Mouse (Mus musculus): ENCODE measurements around the gene Rptn.

The Rptn gene

DNA sequence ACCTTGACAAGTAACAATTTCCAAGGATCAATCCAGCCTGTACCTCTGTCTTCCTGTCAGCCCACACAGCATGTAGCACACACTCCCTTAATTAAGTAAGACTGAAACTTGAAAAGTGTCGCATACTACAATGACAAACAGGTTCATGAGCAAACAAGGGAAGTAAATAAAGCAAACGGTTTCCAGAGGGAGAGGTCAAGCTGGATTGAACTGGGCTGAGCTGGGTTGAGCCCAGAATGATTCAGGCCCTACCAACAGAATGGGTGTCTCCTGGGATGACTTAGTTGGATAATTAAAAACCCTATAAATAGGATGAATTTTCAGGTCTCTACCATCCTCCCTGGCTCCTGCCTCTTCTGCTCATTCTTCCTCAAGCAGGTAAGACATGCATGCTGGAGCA, at the start of gene Rptn:
Gene Rptn (plus strand): TSS at position 334 of the 400 bp plus-strand sequence.
- no peak for DNase-seq

GRCm38 (mm10) chr3:93346896-93347295, 46.6 kb upstream of the Rptn start:
- DNase-seq = no peak

DNA sequence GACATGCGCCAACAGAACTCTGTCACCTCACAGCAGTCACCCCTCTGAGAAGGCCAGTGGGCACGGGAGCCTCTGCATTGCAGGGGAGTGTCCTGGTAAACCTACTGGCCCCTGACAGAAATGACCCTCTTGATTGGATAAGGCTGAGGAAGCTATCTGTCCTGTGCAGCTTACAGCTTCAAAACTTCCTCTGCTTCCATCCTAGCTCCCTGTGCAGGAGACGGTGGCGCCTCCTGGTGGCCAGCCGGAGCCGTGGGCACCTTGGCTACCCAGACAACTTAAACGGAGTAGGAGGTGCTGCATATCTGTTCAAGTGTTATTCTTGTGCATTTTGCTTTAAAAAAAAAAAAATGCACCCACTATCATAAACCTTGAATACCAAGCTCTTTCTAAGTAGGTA, 33.5 kb upstream of the Rptn start:
- DNase-seq = no peak

- DNase-seq = no peak
These were observed 31.4 kb upstream of the Rptn start for GRCm38 (mm10) chr3:93361933-93362574.

GRCm38 (mm10) chr3:93366966-93367575, 26.4 kb upstream of the Rptn start:
- no peak for DNase-seq

DNA sequence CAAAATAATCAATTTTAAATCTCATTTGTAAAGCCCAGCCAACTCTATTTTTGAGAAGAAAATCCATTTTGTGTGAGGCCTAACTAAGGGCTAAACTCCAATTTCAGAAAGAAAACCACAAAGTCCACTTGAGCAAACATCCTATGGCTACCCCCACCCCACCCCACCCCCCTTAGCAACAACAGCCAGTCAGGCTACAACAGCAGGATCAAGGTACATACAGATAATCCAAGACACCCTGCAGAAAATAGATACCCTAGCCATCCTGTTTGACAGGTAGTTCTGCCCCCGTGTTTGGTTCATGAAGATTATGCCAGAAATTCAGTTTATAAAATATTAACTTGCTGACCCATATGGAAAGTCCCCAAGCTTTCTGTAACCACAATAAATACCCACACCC, 25.3 kb upstream of the Rptn start:
- DNase-seq = no peak

GRCm38 (mm10) chr3:93373416-93373815, 20.1 kb upstream of the Rptn start:
- no peak for DNase-seq

DNA sequence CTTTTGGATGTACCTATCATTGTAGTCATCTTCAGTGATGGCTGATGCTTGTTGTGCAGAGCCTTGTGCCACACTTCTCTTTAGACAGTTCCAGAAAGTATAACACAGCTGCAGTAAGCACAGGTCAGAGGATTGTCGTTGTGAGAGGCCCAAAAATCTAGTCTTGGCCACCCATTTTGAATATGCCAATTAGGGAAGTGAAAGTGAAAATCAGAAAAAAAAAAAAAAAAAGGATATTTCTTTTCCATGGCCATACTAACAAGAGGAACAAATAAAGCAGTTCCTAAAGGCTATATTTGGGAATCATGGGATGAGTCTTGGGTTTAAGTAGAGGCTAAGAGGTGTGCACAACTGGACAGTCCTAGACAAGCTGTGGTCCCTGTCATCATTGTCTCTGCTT, 18.3 kb upstream of the Rptn start:
- DNase-seq = no peak

GRCm38 (mm10) chr3:93375601-93376000, 17.9 kb upstream of the Rptn start:
- no peak for DNase-seq

- DNase-seq = no peak
These were observed 15.4 kb upstream of the Rptn start for GRCm38 (mm10) chr3:93378146-93378545.

DNA sequence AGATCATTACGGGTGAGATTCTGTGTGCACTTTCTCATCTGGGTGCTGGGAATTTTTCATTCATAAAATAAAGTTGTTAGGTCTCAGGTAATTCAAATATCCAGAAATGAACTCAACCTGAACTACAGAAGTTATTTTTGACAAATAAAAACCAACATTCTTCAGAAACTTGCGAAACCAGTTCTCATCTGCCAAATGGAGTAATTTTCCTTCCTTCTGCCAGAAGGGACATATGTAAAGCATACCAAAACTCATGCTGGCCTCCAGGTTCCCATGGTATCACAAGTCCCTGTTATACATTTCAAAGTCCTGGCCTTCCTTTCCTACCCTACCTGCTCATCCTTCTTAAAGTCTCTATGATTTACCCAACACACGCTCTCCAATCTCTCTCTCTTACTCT, 10.4 kb downstream of the Rptn start:
- no peak for DNase-seq

- no peak for DNase-seq
These were observed 13.5 kb downstream of the Rptn start for GRCm38 (mm10) chr3:93406992-93407391.

DNA sequence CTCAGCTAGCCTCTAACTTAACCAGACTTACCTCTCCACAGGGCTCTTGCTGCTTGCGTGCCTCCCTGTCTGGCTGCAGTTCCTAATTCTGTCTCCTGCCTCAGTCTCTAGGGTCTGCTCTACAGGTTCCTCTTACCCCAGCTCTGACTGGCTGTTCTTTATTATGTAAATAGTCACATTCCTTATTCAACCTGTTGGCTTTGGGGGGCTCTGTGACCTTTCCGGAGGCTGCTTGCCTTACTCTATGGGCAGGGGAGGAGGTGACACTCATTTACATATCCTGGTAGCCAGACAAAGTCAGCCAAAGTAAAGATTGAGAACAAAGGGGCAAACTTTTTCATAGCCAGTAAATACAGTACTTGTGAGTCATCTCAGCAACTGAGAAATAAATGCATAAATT, 18.4 kb downstream of the Rptn start:
- DNase-seq = no peak

DNA sequence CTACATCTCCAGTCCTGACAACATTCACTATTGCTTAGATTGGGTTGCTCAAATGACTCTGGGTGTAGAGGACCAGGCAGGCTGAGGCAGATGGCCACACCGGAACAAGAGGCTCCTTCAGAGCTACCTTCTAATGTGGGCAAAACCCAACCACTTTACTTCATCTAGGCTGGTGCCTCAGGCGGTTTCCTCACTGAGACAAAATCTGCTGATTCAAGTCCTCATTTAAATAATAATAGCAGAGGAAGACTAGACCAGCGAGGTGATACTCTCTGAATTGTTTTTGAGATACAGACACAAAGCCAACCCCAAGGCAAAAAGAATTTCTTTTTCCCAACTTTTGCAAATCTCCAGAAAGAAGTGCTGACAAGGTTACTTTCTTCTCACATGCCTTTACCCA, 38.2 kb downstream of the Rptn start:
- no peak for DNase-seq

GRCm38 (mm10) chr3:93442030-93442429, 48.5 kb downstream of the Rptn start, which contains the start of gene Tchh:
TSS of gene Tchh (plus strand) at chr3:93442330.
- no peak for DNase-seq

DNA sequence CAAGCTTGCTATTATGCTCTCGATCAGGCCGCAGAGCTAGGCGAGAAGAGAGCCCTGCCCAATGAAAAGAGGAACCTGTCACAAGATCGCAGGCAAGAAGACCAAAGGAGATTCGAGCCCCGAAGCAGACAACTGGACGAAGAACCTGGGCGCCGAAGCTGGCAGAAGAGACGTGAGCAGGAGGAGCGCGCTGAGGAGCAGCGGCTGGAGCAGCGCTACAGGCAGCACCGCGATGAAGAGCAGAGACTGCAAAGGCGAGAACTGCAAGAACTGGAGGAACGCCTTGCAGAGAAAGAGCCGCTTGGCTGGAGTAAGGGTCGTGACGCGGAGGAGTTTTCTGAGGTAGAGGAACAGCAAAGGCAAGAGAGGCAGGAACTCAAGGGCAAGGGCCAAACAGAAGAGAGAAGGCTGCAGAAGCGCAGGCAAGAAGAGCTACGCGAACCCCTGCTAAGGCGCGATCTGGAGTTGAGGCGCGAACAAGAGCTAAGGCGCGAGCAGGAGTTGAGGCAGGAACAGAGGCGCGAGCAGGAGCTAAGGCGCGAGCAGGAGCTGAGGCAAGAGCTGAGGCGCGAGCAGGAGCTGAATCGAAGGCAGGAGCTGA, 50.1 kb downstream of the Rptn start:
- DNase-seq = peak; percentile 89

- DNase-seq = peak; percentile 96
These were observed 51.1 kb downstream of the Rptn start for GRCm38 (mm10) chr3:93444343-93445164.

DNA sequence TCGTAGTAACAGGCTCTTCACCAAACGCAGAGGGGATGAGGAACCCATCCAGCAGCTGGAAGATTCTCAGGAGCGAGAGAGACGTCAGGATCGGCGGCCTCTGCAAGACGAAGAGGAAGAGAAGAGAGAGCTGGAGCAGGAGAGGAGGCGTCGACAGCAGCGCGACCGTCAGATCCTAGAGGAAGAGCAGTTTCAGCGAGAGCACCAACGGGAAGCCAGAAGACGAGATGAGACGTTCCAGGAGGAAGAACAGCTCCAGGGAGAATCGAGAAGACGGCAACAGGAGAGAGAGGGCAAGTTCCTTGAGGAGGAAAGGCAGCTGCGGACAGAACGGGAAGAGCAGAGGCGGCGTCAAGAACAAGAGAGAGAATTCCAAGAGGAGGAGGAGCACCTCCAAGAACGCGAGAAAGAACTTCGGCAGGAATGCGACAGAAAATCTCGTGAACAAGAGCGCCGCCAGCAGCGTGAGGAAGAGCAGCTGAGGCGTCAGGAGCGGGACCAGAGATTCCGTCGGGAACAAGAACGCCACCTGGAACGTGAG, 51.7 kb downstream of the Rptn start:
- DNase-seq = peak; percentile 87

DNA sequence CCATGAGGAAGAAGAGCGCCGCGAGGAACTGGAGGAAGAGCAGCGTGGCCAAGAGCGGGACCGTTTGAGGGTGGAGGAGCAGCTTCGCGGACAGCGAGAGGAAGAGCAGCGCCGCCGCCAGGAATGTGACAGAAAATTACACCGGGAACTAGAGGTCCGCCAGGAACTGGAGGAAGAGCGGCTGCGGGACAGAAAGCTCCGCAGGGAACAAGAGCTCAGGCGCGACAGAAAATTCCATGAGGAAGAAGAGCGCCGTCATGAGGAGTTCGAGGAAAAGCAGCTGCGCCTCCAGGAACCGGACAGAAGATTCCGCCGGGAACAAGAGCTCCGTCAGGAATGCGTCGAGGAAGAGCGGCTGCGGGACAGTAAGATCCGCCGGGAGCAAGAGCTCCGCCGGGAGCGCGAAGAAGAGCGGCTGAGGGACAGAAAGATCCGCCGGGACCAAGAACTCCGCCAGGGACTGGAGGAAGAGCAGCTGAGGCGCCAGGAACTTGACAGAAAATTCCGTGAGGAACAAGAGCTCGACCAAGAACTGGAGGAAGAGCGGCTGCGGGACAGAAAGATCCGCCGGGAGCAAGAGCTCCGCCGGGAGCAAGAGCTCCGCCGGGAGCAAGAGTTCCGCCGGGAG, 52.7 kb downstream of the Rptn start:
- no peak for DNase-seq

DNA sequence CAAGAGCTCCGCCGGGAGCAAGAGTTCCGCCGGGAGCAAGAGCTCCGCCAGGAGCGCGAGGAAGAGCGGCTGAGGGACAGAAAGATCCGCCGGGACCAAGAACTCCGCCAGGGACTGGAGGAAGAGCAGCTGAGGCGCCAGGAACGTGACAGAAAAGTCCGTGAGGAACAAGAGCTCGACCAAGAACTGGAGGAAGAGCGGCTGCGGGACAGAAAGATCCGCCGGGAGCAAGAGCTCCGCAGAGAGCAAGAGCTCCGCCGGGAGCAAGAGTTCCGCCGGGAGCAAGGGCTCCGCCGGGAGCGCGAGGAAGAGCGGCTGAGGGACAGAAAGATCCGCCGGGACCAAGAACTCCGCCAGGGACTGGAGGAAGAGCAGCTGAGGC, 53.2 kb downstream of the Rptn start:
- peak; percentile 56 for DNase-seq

DNA sequence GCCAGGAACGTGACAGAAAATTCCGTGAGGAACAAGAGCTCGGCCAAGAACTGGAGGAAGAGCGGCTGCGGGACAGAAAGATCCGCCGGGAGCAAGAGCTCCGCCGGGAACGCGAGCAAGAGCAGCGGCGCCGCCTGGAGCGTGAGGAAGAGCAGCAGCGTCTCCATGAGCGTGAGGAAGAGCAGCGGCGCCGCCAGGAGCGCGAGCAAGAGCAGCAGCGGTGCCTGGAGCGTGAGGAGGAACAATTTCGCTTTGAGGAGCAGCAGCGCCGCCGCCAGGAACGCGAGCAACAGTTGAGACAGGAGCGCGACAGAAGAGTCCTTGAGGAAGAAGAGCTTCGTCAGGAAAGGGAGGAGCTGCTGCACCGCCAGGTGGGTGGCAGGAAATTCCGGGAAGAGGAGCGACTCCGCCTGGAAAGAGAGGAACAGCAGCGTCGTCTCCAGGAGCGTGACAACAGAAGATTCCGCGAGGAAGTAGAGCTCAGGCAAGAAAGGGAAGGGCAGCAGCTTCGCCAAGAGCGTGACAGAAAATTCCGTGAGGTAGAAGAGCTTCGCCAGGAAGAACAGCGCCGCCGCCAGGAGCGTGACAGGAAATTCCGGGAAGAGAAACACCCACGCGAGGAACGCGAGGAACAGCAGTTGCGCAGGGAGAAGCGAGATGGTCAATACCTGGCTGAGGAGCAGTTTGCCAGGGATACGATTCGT, 53.8 kb downstream of the Rptn start:
- DNase-seq = peak; percentile 93
